Mouse (Mus musculus) inflammation-experienced regulatory T-cells, adult 6 months (primary cell): ENCODE data around the gene Slfn5. TPM values are rescaled to one million over a fixed set of nuclear protein-coding genes. Genes with fewer than 3 reads are reported as not detected.

Source experiments
- polyA plus RNA-seq, 3 experiments: library from polyadenylated mRNA; unstranded; fragments of 100-300 nt; shearing (Covaris generic); gene quantifications; one replicate each; pipeline ENCODE4 v1.2.1; 2017

Slfn5 gene
- polyA plus RNA-seq, 3 experiments from 2014 or later, result 18.0 to 28.9 (median 27.4) TPM

Other genes with a start within 250 kb of the Slfn5 start
- under 1 TPM in 2 of 3 experiments, not detected in 1; 0.32 to 0.42 TPM for gene Cct6b, start 187.0 kb upstream of the Slfn5 start, polyA plus RNA-seq
- 10 to 100 TPM; 28.4 to 41.9 (median 31.8) TPM for gene Zfp830, start 187.0 kb upstream of the Slfn5 start, polyA plus RNA-seq
- gene Lig3, start 170.2 kb upstream of the Slfn5 start, polyA plus RNA-seq, result 10 to 100 TPM; 14.6 to 22.5 (median 21.1) TPM
- 10 to 100 TPM in 1 of 3 experiments, 1 to 10 TPM in 2; 6.0 to 10.1 (median 9.1) TPM for gene Rffl, start 80.1 kb upstream of the Slfn5 start, polyA plus RNA-seq
- gene Rad51d, start 60.7 kb upstream of the Slfn5 start, polyA plus RNA-seq, result 10 to 100 TPM; 25.9 to 32.4 (median 30.9) TPM
- not detected for gene Fndc8, start 59.2 kb upstream of the Slfn5 start, polyA plus RNA-seq
- 10 to 100 TPM; 17.9 to 56.0 (median 48.0) TPM for gene Nle1, start 42.9 kb upstream of the Slfn5 start, polyA plus RNA-seq
- under 1 TPM in 1 of 3 experiments, not detected in 2; 0.25 TPM for gene Unc45b, start 40.8 kb upstream of the Slfn5 start, polyA plus RNA-seq
- gene Slfn9, start 40.5 kb downstream of the Slfn5 start, polyA plus RNA-seq, result 10 to 100 TPM; 23.0 to 30.8 (median 23.2) TPM
- gene Slfn8, start 69.5 kb downstream of the Slfn5 start, polyA plus RNA-seq, result 10 to 100 TPM; 52.4 to 79.0 (median 67.6) TPM
- gene Slfn2, start 113.8 kb downstream of the Slfn5 start, polyA plus RNA-seq, result 100 to 1,000 TPM; 817 to 952 (median 818) TPM
- 100 to 1,000 TPM; 143 to 239 (median 228) TPM for gene Slfn1, start 165.5 kb downstream of the Slfn5 start, polyA plus RNA-seq
- gene Slfn4, start 223.8 kb downstream of the Slfn5 start, polyA plus RNA-seq, result under 1 TPM; 0.24 to 0.35 (median 0.26) TPM
- gene Slfn3, start 240.0 kb downstream of the Slfn5 start, polyA plus RNA-seq, result 1 to 10 TPM; 2.5 to 4.4 (median 3.8) TPM